Mouse (Mus musculus) heart, postnatal 0 days (tissue): ENCODE results near the gene Usp49. TPM values are rescaled to one million over a fixed set of nuclear protein-coding genes. Genes with fewer than 3 reads are reported as not detected.
"Not testable (repeated sequence)": the region's sequence is repeated elsewhere in the genome, so short reads cannot be mapped to it uniquely, and the experiment has no call there.

Experiments used
- ATAC-seq: fragments of 200-750 bp; cut with Nextera tagmentation; 2 replicates; pipeline ENCODE4 v1.8.0; 2017; ENCODE audit warnings: low read depth, moderate number of reproducible peaks, moderate library complexity; ENCODE audit not compliant: insufficient read depth
- DNase-seq: peaks from one replicate; pipeline ENCODE4 v3.0.0-alpha.2; 2016; ENCODE audit warnings: low spot score
- H3K27ac ChIP-seq: fragments of 300-500 bp; sonication (generic); 2 replicates; pipeline ENCODE4 v1.5.1; 2014; ENCODE audit warnings: low read depth, mild to moderate bottlenecking
- H3K27me3 ChIP-seq: fragments of 300-500 bp; sonication (generic); 2 replicates; pipeline ENCODE4 v1.6.1; 2014; ENCODE audit warnings: low read length, mixed read lengths; ENCODE audit not compliant: control insufficient read depth, insufficient read depth
- H3K36me3 ChIP-seq: fragments of 300-500 bp; sonication (generic); replicated peaks from 2 replicates; pipeline ENCODE4 v1.6.1; 2014; ENCODE audit warnings: low read length, mixed read lengths; ENCODE audit not compliant: control insufficient read depth, insufficient read depth
- H3K4me1 ChIP-seq: fragments of 300-500 bp; sonication (generic); 2 replicates; pipeline ENCODE4 v1.6.1; 2014; ENCODE audit warnings: antibody characterized with exemption; ENCODE audit not compliant: control insufficient read depth, insufficient read depth
- H3K4me2 ChIP-seq: fragments of 300-500 bp; sonication (generic); 2 replicates; pipeline ENCODE4 v1.6.1; 2014; ENCODE audit warnings: low read depth, mild to moderate bottlenecking, low read length, moderate library complexity
- H3K4me3 ChIP-seq: fragments of 300-500 bp; sonication (generic); 2 replicates; pipeline ENCODE4 v1.5.1; 2014; ENCODE audit warnings: low read depth, low read length
- H3K9ac ChIP-seq: fragments of 300-500 bp; sonication (generic); replicated peaks from 2 replicates; pipeline ENCODE4 v1.6.1; 2014; ENCODE audit warnings: low read depth, low read length, mixed read lengths
- H3K9me3 ChIP-seq: fragments of 300-500 bp; sonication (generic); replicated peaks from 2 replicates; pipeline ENCODE4 v1.6.1; 2016; ENCODE audit warnings: low read length; ENCODE audit not compliant: control insufficient read depth
- CTCF ChIP-seq: IDR thresholded peaks from 2 replicates; pipeline ENCODE4 v1.5.1; 2016; ENCODE audit warnings: antibody characterized with exemption, control low read depth, low read depth
- EP300 ChIP-seq: IDR thresholded peaks from 2 replicates; pipeline ENCODE4 v1.6.1; 2016; ENCODE audit warnings: antibody characterized with exemption, low read depth
- WGBS: fragments of 180-500 bp; shearing (Covaris S2); extraction: QIAGEN DNeasy Blood & Tissue Kit; methylation state at CpG from one replicate; pipeline ENCODE4 v1.1.7; 2014; 5-methylcytosine and 5-hydroxymethylcytosine counted together
- polyA plus RNA-seq: library from polyadenylated mRNA; unstranded; fragments of >200 nt; fragmentation: Nextera tagmentation; extraction: Ambion mirVana; gene quantifications from 2 replicates; pipeline ENCODE4 v1.2.1, GENCODE M21; 2015
- total RNA-seq: library from RNA; depleted of rRNA; stranded (reverse); fragments of >200 nt; gene quantifications from 2 replicates; pipeline ENCODE4 v1.2.3, GENCODE M21; 2014; ENCODE audit warnings: low replicate concordance

Usp49 gene
- total and polyA plus RNA-seq, 2 experiments from 2014 or later = 1.4 to 3.5 TPM

DNA sequence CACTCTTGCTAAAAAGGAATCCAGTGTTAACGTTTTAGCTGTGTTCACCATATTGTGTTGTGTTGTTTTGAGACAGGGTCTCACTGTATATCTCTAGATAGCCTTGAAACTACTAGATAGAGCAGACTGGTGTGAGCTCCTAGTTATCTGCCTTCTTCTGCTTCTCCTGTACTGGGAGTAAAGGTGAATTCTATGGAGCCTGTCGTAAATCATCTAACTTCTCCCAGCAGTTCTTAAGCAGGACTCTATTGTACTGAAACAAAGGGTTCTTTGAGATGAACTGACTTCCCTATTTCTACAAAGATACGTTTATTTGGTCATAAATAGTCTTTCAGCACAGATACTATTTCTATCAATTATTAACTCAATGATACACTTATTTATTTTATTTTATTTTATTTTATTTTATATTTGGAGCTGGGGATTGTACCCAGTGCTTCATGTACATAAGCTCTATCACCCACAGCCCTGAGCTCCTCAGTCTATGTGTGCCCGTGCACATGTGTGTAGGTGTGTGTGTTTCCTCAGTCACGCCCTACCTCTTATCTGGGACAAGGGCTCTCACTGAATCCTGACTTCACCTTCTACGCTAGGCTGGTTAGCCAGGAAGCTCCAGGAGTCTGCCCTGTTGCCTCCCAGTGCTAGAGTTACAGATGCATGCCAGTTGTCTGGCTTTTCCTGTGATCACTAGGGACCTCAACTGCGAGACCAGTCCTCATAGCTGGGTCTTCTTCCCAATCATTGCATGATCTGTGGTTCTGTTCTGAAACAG, 3.7 kb downstream of the Usp49 start:
- ATAC-seq = no peak
- TF ChIP-seq CTCF (no peak), EP300 (no peak)

GRCm38 (mm10) chr17:47642992-47643391, 12.5 kb downstream of the Usp49 start:
- TF ChIP-seq EP300 (no peak), CTCF (no peak)
- no peaks in the 10 kb centered on the region for H3K27me3 ChIP-seq
- ATAC-seq = no peak
- no peak for DNase-seq
- H3K4me2 ChIP-seq = no peak overlapping the region
- no peaks in the 10 kb centered on the region for H3K36me3 ChIP-seq
- no peaks in the 10 kb centered on the region for H3K9me3 ChIP-seq
- H3K4me3 ChIP-seq = no peak overlapping the region
- no peak overlapping the region for H3K27ac ChIP-seq
- WGBS = 96% methylated on average over 2 of the region's 2 CpGs
- H3K9ac ChIP-seq = no peak overlapping the region
- H3K4me1 ChIP-seq = no peaks in the 10 kb centered on the region

More for the DNA sequence above, 3.7 kb downstream of the Usp49 start:
- Histone ChIP-seq H3K36me3 (0 out of 2 replicates have a peak, but pooled peaks cover 5% of the 10 kb centered on the region), H3K4me2 (no peak overlapping the region), H3K27me3 (no peaks in the 10 kb centered on the region), H3K27ac (no peak overlapping the region), H3K9ac (no peak overlapping the region), H3K4me3 (no peak overlapping the region), H3K4me1 (no peaks in the 10 kb centered on the region), H3K9me3 (no peaks in the 10 kb centered on the region)
- no peak for DNase-seq
- 82% methylated on average over 7 of the region's 7 CpGs for whole genome bisulfite sequencing

DNA sequence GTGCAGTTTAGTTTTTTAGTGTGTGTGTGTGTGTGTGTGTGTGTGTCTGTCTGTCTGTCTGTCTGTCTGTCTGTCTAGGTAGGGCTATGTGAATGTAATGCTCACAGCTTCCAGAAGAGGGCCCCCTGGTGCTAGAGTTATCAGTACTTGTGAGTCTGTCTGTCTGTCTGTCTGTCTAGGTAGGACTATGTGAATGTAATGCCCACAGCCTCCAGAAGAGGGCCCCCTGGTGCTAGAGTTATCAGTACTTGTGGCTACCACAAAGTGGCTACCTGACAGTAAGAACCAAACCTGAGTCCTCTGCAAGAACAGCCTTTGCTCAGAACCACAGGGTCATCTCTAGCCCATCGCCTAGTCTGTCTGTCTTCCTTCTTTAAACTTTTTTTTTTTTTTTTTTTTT, 16.2 kb downstream of the Usp49 start:
- Histone ChIP-seq H3K9me3 (no peaks in the 10 kb centered on the region), H3K9ac (no peak overlapping the region), H3K27ac (no peak overlapping the region), H3K27me3 (no peaks in the 10 kb centered on the region), H3K4me3 (no peak overlapping the region), H3K4me1 (no peaks in the 10 kb centered on the region), H3K4me2 (no peak overlapping the region), H3K36me3 (no peaks in the 10 kb centered on the region)
- peak; percentile 58 for TF ChIP-seq CTCF
- no peak for TF ChIP-seq EP300
- peak; percentile 44 for DNase-seq
- 88% methylated on average over 1 of the region's 1 CpGs for WGBS
- no peak for ATAC-seq

GRCm38 (mm10) chr17:47648966-47649365, 18.5 kb downstream of the Usp49 start:
- no peak for DNase-seq
- TF ChIP-seq EP300 = no peak
- no peak for TF ChIP-seq CTCF
- ATAC-seq = no peak
- H3K27ac ChIP-seq = no peak overlapping the region
- no peaks in the 10 kb centered on the region for H3K9me3 ChIP-seq
- H3K4me1 ChIP-seq = no peaks in the 10 kb centered on the region
- no peak overlapping the region for H3K9ac ChIP-seq
- H3K4me3 ChIP-seq = no peak overlapping the region
- no peaks in the 10 kb centered on the region for H3K36me3 ChIP-seq
- 68% methylated on average over 4 of the region's 4 CpGs for WGBS
- H3K27me3 ChIP-seq = no peaks in the 10 kb centered on the region
- no peak overlapping the region for H3K4me2 ChIP-seq

GRCm38 (mm10) chr17:47651953-47652352, 21.5 kb downstream of the Usp49 start:
- no peak overlapping the region for H3K4me3 ChIP-seq
- H3K27me3 ChIP-seq = no peaks in the 10 kb centered on the region
- ATAC-seq = no peak
- no peaks in the 10 kb centered on the region; the same call in 1 of the 2 replicates for H3K36me3 ChIP-seq
- H3K27ac ChIP-seq = no peak overlapping the region
- no peak for TF ChIP-seq EP300
- TF ChIP-seq CTCF = no peak
- H3K4me2 ChIP-seq = no peak overlapping the region
- no peak for DNase-seq
- H3K9me3 ChIP-seq = no peaks in the 10 kb centered on the region
- no peak overlapping the region for H3K9ac ChIP-seq
- H3K4me1 ChIP-seq = no peaks in the 10 kb centered on the region
- 86% methylated on average over 2 of the region's 2 CpGs for WGBS

GRCm38 (mm10) chr17:47654346-47654745, 23.9 kb downstream of the Usp49 start:
- not testable (repeated sequence) for H3K4me3 ChIP-seq, H3K27me3 ChIP-seq, DNase-seq, H3K4me1 ChIP-seq, H3K27ac ChIP-seq, H3K4me2 ChIP-seq, H3K36me3 ChIP-seq, ATAC-seq, H3K9ac ChIP-seq, H3K9me3 ChIP-seq
- WGBS = 96% methylated on average over 8 of the region's 8 CpGs
